Mouse (Mus musculus) large intestine, adult 2 months (tissue): ENCODE data around the gene Ireb2. TPM values are rescaled to one million over a fixed set of nuclear protein-coding genes. Genes with fewer than 3 reads are reported as not detected.

Experiments used
- polyA plus RNA-seq: library from polyadenylated mRNA; depleted of rRNA; stranded (reverse); fragments of >200 nt; gene quantifications from 2 replicates; pipeline ENCODE4 v1.2.3, GENCODE M21; 2012; rRNA removed

The Ireb2 gene
- polyA plus RNA-seq, 1 experiment: 5.2 TPM

Other genes with a start within 250 kb of the Ireb2 start
- gene Acsbg1, start 201.9 kb upstream of the Ireb2 start, polyA plus RNA-seq: 1.5 and 1.9 TPM in 2 replicates
- 2.5 and 2.6 TPM in 2 replicates for gene Dnaja4, start 164.9 kb upstream of the Ireb2 start, polyA plus RNA-seq
- gene Wdr61, start 129.3 kb upstream of the Ireb2 start, polyA plus RNA-seq: 29.6 and 32.9 TPM in 2 replicates
- gene Crabp1, start 99.0 kb upstream of the Ireb2 start, polyA plus RNA-seq: 9.4 and 14.7 TPM in 2 replicates
- gene Hykk, start 53.5 kb downstream of the Ireb2 start, polyA plus RNA-seq: 0.83 and 1.0 TPM in 2 replicates
- 94.5 and 97.4 TPM in 2 replicates for gene Psma4, start 87.0 kb downstream of the Ireb2 start, polyA plus RNA-seq
- gene AY074887, start 87.2 kb downstream of the Ireb2 start, polyA plus RNA-seq: not detected in 2 replicates
- 0.07 and 0.17 TPM in 2 replicates for gene Chrna5, start 117.1 kb downstream of the Ireb2 start, polyA plus RNA-seq
- gene Chrna3, start 162.8 kb downstream of the Ireb2 start, polyA plus RNA-seq: 1.7 and 2.3 TPM in 2 replicates
- gene Chrnb4, start 185.0 kb downstream of the Ireb2 start, polyA plus RNA-seq: 3.6 and 3.7 TPM in 2 replicates